Mouse (Mus musculus): ENCODE measurements at regions not wholly inside any gene's neighbourhood (a gene's known extent, or its start where the extent isn't known, plus 50 kb on each side); places are given as distances from the start of the nearest gene placed in this dataset.

- Histone ChIP-seq H3K4me1 (no peaks in the 10 kb centered on the region), H3K27me3 (no peaks in the 10 kb centered on the region; the same call in 1 of the 2 replicates), H3K4me2 (replicated peaks) (no peak overlapping the region), H3K4me3 (no peak overlapping the region), H3K9me3 (no peaks in the 10 kb centered on the region), H3K36me3 (no peaks in the 10 kb centered on the region), H3K9ac (replicated peaks) (no peak overlapping the region), H3K27ac (replicated peaks) (no peak overlapping the region)
- WGBS, result 50% methylated on average over 8 of the region's 8 CpGs
- ATAC-seq (ENCODE audit: low FRiP score, low read depth), result no peak
Observed at GRCm38 (mm10) chr1:153962161-153962720, 62.2 kb upstream of the Teddm2 start.

- 83% methylated on average over 9 of the region's 9 CpGs for whole genome bisulfite sequencing
- Histone ChIP-seq H3K4me2 (replicated peaks) (no peak overlapping the region), H3K4me3 (no peak overlapping the region), H3K27me3 (no peaks in the 10 kb centered on the region; the same call in 1 of the 2 replicates), H3K4me1 (no peaks in the 10 kb centered on the region), H3K27ac (replicated peaks) (no peak overlapping the region), H3K9me3 (no peaks in the 10 kb centered on the region), H3K9ac (replicated peaks) (no peak overlapping the region), H3K36me3 (no peaks in the 10 kb centered on the region)
- ATAC-seq (ENCODE audit: low FRiP score, low read depth), result no peak
Observed at GRCm38 (mm10) chr1:153963744-153964342, 63.8 kb upstream of the Teddm2 start.

GRCm38 (mm10) chr1:153969401-153969800, 69.4 kb upstream of the Teddm2 start:
- H3K27ac ChIP-seq (replicated peaks), result no peak overlapping the region
- H3K36me3 ChIP-seq, result no peaks in the 10 kb centered on the region
- H3K4me1 ChIP-seq, result no peaks in the 10 kb centered on the region
- H3K4me3 ChIP-seq, result no peak overlapping the region
- no peak overlapping the region for H3K9ac ChIP-seq (replicated peaks)
- ATAC-seq (ENCODE audit: low FRiP score, low read depth), result no peak
- WGBS, result 91% methylated on average over 4 of the region's 4 CpGs
- H3K9me3 ChIP-seq, result no peaks in the 10 kb centered on the region
- H3K27me3 ChIP-seq, result peaks cover 13% of the 10 kb centered on the region; the same call in 1 of the 2 replicates
- H3K4me2 ChIP-seq (replicated peaks), result no peak overlapping the region

- no peak overlapping the region for H3K4me3 ChIP-seq
Observed at GRCm38 (mm10) chr1:153974300-153974699, 74.3 kb upstream of the Teddm2 start.

GRCm38 (mm10) chr1:153977963-153978726, 78.1 kb upstream of the Teddm2 start:
- peak; percentile 90 for ATAC-seq (ENCODE audit: low FRiP score, low read depth)
- 9% methylated on average over 5 of the region's 5 CpGs for WGBS
- H3K27me3 ChIP-seq, result peaks cover 48% of the 10 kb centered on the region
- H3K36me3 ChIP-seq, result no peaks in the 10 kb centered on the region
- H3K4me1 ChIP-seq, result peaks cover 13% of the 10 kb centered on the region
- no peaks in the 10 kb centered on the region for H3K9me3 ChIP-seq
- H3K4me2 ChIP-seq (replicated peaks), result no peak overlapping the region
- peak overlapping the region; percentile 39; the same call in 1 of the 2 replicates for H3K27ac ChIP-seq (replicated peaks)
- H3K4me3 ChIP-seq, result no peak overlapping the region
- H3K9ac ChIP-seq (replicated peaks), result no peak overlapping the region

More at GRCm38 (mm10) chr1:153974300-153974699, 74.3 kb upstream of the Teddm2 start:
- H3K4me2 ChIP-seq (replicated peaks), result no peak overlapping the region
- H3K4me1 ChIP-seq, result peaks cover 13% of the 10 kb centered on the region
- 80% methylated on average over 1 of the region's 1 CpGs for WGBS
- H3K27ac ChIP-seq (replicated peaks), result no peak overlapping the region
- H3K27me3 ChIP-seq, result peaks cover 23% of the 10 kb centered on the region
- H3K36me3 ChIP-seq, result no peaks in the 10 kb centered on the region
- no peak for ATAC-seq (ENCODE audit: low FRiP score, low read depth)
- H3K9ac ChIP-seq (replicated peaks), result no peak overlapping the region
- no peaks in the 10 kb centered on the region for H3K9me3 ChIP-seq

- no peaks in the 10 kb centered on the region for H3K36me3 ChIP-seq
- no peak for ATAC-seq (ENCODE audit: low FRiP score, low read depth)
- H3K27ac ChIP-seq (replicated peaks), result no peak overlapping the region
- H3K4me2 ChIP-seq (replicated peaks), result no peak overlapping the region
- no peak overlapping the region for H3K9ac ChIP-seq (replicated peaks)
- 83% methylated on average over 6 of the region's 6 CpGs for WGBS
- H3K4me3 ChIP-seq, result no peak overlapping the region
- H3K4me1 ChIP-seq, result peaks cover 13% of the 10 kb centered on the region
- peaks cover 40% of the 10 kb centered on the region for H3K27me3 ChIP-seq
- H3K9me3 ChIP-seq, result no peaks in the 10 kb centered on the region
Observed at GRCm38 (mm10) chr1:153980886-153981285, 80.9 kb upstream of the Teddm2 start.

GRCm38 (mm10) chr1:153985595-153985994, 85.6 kb upstream of the Teddm2 start:
- H3K4me3 ChIP-seq, result no peak overlapping the region
- ATAC-seq (ENCODE audit: low FRiP score, low read depth), result no peak
- H3K27ac ChIP-seq (replicated peaks), result no peak overlapping the region
- H3K4me1 ChIP-seq, result no peaks in the 10 kb centered on the region
- no peak overlapping the region for H3K4me2 ChIP-seq (replicated peaks)
- H3K9ac ChIP-seq (replicated peaks), result no peak overlapping the region
- 91% methylated on average over 5 of the region's 5 CpGs for WGBS
- H3K9me3 ChIP-seq, result no peaks in the 10 kb centered on the region
- H3K36me3 ChIP-seq, result no peaks in the 10 kb centered on the region
- peaks cover 21% of the 10 kb centered on the region for H3K27me3 ChIP-seq

- H3K27ac ChIP-seq (replicated peaks), result no peak overlapping the region
- peaks cover 11% of the 10 kb centered on the region for H3K27me3 ChIP-seq
- no peaks in the 10 kb centered on the region for H3K9me3 ChIP-seq
- ATAC-seq (ENCODE audit: low FRiP score, low read depth), result no peak
- H3K4me1 ChIP-seq, result no peaks in the 10 kb centered on the region
- no peak overlapping the region for H3K4me3 ChIP-seq
- H3K4me2 ChIP-seq (replicated peaks), result no peak overlapping the region
- 94% methylated on average over 6 of the region's 6 CpGs for whole genome bisulfite sequencing
- no peaks in the 10 kb centered on the region for H3K36me3 ChIP-seq
- H3K9ac ChIP-seq (replicated peaks), result no peak overlapping the region
Observed at GRCm38 (mm10) chr1:153986632-153987031, 86.6 kb upstream of the Teddm2 start.

- ATAC-seq (ENCODE audit: low FRiP score, low read depth), result no peak
- Histone ChIP-seq H3K4me1 (no peaks in the 10 kb centered on the region), H3K9ac (replicated peaks) (no peak overlapping the region), H3K4me3 (no peak overlapping the region), H3K27me3 (no peaks in the 10 kb centered on the region), H3K36me3 (no peaks in the 10 kb centered on the region), H3K4me2 (replicated peaks) (no peak overlapping the region), H3K27ac (replicated peaks) (no peak overlapping the region), H3K9me3 (no peaks in the 10 kb centered on the region)
- 62% methylated on average over 2 of the region's 2 CpGs for WGBS
Observed at GRCm38 (mm10) chr1:153988297-153988696, 88.3 kb upstream of the Teddm2 start.

- Histone ChIP-seq H3K27ac (replicated peaks) (no peak overlapping the region), H3K9me3 (no peaks in the 10 kb centered on the region), H3K4me2 (replicated peaks) (no peak overlapping the region), H3K9ac (replicated peaks) (no peak overlapping the region), H3K36me3 (no peaks in the 10 kb centered on the region), H3K4me3 (no peak overlapping the region), H3K27me3 (no peaks in the 10 kb centered on the region), H3K4me1 (no peaks in the 10 kb centered on the region)
- ATAC-seq (ENCODE audit: low FRiP score, low read depth), result no peak
- 86% methylated on average over 11 of the region's 11 CpGs for WGBS
Observed at GRCm38 (mm10) chr1:153990651-153991435, 90.8 kb upstream of the Teddm2 start.

GRCm38 (mm10) chr1:153992466-153992865, 92.4 kb upstream of the Teddm2 start:
- Histone ChIP-seq H3K4me2 (replicated peaks) (no peak overlapping the region), H3K4me3 (no peak overlapping the region), H3K9ac (replicated peaks) (no peak overlapping the region), H3K36me3 (no peaks in the 10 kb centered on the region), H3K4me1 (peaks cover 6% of the 10 kb centered on the region; the same call in 1 of the 2 replicates), H3K9me3 (no peaks in the 10 kb centered on the region), H3K27me3 (no peaks in the 10 kb centered on the region), H3K27ac (replicated peaks) (no peak overlapping the region)
- no peak for ATAC-seq (ENCODE audit: low FRiP score, low read depth)
- WGBS, result 61% methylated on average over 3 of the region's 3 CpGs

GRCm38 (mm10) chr1:153994871-153995270, 94.8 kb upstream of the Teddm2 start:
- no peaks in the 10 kb centered on the region for H3K9me3 ChIP-seq
- no peaks in the 10 kb centered on the region for H3K27me3 ChIP-seq
- no peak overlapping the region for H3K4me2 ChIP-seq (replicated peaks)
- no peak overlapping the region for H3K4me3 ChIP-seq
- no peak for ATAC-seq (ENCODE audit: low FRiP score, low read depth)
- 95% methylated on average over 4 of the region's 4 CpGs for WGBS
- H3K36me3 ChIP-seq, result no peaks in the 10 kb centered on the region
- peaks cover 7% of the 10 kb centered on the region; the same call in 1 of the 2 replicates for H3K4me1 ChIP-seq
- H3K27ac ChIP-seq (replicated peaks), result no peak overlapping the region
- no peak overlapping the region for H3K9ac ChIP-seq (replicated peaks)
